Mouse (Mus musculus): ENCODE results near the gene Tfap2e.

GRCm38 (mm10) chr4:126773871-126774270 is 37.8 kb upstream of the Tfap2e start:
- TF ChIP-seq CTCF (IDR thresholded peaks at IDR 0.05; ENCODE audit: low read depth) (no peak), EP300 (IDR thresholded peaks at IDR 0.05; ENCODE audit: low read depth) (no peak)

Measured in heart, postnatal 0 days (tissue).